Mouse (Mus musculus): ENCODE data around the gene Npepps.
"Not testable (repeated sequence)": the region's sequence is repeated elsewhere in the genome, so short reads cannot be mapped to it uniquely, and the experiment has no call there.

Gene Npepps

GRCm38 (mm10) chr11:97232436-97232835, 48.0 kb downstream of the Npepps start:
- no peak for DNase-seq

DNA sequence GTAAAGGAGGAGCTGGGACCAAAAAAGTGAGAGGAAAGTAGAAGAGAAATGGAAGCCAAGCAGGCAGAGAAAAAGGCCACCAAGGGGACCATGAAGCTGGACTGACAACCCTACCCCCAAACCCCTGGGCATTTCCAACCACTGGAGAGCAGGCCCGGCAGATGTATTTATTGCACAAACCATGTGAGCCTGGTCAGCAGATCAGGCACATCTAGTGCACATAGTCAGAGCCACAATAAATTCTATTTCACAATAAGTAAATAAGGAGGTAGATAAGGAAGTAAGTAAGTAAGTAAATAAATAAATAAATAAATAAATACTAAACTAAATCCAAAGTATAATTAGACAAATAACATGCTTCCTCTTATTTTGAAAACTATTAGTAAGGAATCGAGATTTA, 51.0 kb downstream of the Npepps start:
- no peak for DNase-seq

GRCm38 (mm10) chr11:97228985-97229384, 51.5 kb downstream of the Npepps start:
- DNase-seq, result no peak

DNA sequence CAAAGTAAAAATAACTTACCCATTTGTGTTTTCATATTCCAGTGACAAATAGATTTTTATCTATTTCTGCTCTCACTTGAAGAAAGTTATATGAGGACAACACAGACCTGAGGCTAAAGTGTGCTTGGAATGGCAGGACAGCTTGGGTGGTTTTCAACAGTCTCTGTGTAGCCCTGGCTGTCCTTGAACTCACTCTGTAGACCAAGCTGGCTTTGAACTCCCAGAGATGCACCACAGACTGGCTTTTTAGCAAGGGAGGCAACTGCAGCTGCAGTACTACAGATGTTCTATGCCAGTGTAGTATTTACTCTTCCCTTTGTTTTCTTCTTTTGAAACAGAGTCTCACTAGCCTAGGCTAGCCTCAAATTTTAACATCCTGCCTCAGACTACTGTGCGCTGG, 54.3 kb downstream of the Npepps start:
- no peak for DNase-seq

- DNase-seq, result no peak
Measured at GRCm38 (mm10) chr11:97223485-97223884, 57.0 kb downstream of the Npepps start.

- no peak for DNase-seq
Measured at GRCm38 (mm10) chr11:97221611-97222010, 58.8 kb downstream of the Npepps start.

GRCm38 (mm10) chr11:97220211-97220610, 60.2 kb downstream of the Npepps start:
- DNase-seq, result no peak

DNA sequence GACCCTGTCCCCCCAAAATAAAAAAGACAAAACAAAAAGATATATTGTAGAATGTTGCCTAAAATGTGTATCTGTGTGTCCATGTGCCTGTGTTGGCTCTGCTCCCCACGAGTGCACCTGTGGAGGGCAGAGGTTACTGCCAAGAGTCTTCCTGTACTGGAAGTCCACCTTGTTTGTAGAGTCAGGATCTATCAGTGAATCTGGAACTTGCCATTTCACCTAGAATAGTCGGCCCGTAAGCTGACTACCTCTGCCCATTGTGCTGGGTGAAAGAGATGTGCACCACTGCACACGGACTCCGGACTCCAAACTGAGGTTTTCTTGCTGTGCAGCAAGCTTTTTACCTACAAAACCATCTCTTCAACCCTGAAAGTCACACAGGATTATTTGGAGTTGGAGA, 66.0 kb downstream of the Npepps start:
- DNase-seq, result no peak

DNA sequence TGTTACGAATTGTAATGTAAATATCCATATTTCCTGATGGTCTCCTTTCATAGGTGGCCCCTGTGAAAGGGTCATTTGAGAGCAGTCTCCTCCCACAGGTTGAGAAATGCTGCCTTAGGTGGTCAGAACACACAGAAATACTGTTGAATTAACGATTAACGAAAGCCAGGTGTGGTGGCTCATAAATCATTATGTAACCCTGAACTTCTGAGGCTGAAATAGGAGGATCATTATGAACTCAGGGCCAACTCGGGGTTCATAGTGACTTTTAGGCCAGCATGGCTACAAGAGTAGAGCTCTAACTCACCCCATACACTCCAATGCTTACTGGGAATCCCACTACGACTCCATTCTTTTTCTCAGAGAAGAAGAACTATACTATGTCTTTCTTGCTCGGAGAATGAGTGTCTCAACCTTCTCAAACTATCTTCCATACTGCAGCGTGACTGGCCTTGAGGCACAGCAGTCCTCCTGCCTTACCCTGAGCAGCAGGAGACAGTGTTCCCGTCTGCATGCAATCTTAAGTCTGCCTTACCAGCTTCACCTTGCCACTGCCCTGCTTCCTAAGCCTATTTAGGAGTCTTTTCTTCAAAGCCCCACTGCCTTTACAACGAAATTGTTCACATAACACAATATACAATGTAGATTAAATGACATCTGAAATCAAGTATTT, 69.6 kb downstream of the Npepps start:
- peak; percentile 32 for DNase-seq

DNA sequence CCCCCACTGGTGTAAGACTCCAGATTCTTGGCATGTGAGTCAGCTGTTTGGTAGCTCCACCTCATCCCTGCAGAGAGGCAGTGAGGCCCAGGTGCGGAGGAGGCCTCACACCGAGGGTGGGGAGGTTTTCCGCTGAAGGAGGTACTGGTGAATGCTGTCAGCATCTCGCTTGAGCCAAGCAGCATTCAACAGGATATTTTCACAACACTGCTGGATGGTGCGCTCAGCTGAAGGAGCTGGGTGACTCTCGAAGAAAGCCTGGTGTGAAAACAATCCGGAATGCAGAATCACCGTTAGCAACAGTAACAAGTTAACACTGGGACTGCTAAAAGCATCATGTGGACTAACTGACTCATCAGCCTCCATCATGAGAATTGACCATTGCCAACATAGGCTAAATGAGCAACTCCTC, 73.4 kb downstream of the Npepps start:
- no peak for DNase-seq

DNA sequence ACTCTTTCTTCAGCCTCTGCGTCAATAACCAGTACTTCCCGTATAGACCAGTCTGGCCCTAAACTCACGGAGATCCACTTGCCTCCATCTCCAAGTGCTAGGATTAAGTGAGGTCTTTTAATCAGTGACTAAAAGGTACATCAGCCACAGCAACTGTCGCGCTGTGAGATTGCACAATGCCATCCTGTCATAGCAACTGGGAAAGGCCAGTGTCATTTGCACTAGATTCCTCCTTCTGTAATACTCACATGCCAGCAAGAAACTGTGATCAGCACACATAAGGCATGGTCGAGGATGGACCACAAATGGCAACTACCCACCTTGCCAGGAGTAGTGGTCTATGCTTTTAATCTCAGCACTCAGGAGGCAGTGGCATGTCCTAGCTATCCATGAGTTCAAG, 80.9 kb downstream of the Npepps start:
- DNase-seq, result no peak

DNA sequence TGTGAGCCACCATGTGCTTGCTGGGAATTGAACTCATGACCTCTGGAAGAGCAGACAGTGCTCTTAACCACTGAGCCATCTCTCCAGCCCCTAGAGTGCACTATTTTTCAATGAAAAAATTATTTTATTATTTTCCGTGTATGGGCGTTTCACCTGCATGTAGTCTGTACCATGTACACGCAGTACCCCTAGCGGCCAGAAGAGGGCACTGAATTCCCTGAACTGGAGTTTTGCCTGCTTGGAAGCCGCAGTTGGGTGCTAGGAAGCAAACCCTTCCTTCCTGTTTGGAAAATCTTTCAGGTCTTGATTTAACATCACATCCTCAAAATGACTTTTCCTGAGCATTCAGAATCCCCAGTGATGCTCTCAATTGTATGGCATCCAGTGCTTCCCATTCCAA, 81.8 kb downstream of the Npepps start:
- DNase-seq, result peak; percentile 54

GRCm38 (mm10) chr11:97197021-97197420, 83.4 kb downstream of the Npepps start:
- DNase-seq, result no peak

DNA sequence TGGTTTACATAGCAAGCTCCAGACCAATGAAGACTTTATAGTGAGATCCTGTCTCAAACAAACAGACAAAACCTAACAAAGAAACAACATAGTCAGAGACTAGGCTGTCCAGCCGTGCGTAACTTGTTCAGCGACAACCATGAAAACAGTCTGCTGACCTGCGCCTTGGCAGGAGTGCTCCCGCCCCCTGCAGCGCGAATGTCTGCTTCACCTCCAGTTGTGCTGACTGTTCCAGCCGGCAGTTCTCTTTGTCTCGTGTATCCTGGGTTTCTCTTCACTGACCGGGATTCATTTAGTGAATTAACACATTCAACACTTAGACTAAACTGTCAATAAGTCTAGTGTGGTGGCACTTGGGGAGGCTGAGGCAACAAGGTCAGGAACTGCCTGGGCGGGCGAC, 83.9 kb downstream of the Npepps start:
- DNase-seq, result no peak

- DNase-seq, result no peak
Measured at GRCm38 (mm10) chr11:97192621-97192951, 87.9 kb downstream of the Npepps start.

GRCm38 (mm10) chr11:97191915-97192620, 88.4 kb downstream of the Npepps start:
- DNase-seq, result no peak

DNA sequence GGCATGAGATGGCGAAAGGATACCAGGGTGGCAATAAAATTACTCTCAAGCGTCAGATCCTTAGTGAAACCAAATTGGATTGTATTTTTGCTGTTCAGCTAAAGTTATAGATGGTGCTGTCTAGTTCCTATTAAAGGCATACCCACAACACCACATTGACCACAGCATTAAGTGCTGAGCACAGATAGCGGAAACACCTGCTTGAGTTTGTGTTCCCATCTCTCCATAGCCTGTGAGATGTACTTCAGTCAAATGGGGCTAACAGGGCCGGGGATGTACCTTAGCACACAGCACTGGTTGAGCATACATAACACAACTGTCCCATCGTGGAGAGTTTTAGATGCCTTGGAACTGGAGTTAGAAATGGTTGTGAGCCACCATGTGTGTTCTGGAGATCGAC, 89.4 kb downstream of the Npepps start:
- DNase-seq, result no peak

DNA sequence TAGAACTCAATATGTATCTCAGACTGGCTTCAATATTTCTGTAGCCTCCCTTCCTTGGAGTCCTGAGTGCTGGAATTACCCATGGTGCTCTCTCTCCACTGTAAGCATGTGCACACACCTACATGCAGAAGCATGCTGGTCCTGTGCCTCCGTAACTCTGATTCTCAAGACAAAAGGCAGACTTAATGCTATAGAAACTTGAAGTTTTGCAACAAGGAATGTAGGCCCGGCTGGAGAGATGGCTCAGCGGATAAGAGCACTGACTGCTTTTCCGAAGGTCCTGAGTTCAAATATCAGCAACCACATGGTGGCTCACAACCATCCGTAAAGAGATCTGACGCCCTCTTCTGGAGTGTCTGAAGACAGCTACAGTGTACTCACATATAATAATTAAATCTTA, 90.8 kb downstream of the Npepps start:
- DNase-seq, result not testable (repeated sequence)

GRCm38 (mm10) chr11:97189231-97189630, 91.2 kb downstream of the Npepps start:
- no peak for DNase-seq

DNA sequence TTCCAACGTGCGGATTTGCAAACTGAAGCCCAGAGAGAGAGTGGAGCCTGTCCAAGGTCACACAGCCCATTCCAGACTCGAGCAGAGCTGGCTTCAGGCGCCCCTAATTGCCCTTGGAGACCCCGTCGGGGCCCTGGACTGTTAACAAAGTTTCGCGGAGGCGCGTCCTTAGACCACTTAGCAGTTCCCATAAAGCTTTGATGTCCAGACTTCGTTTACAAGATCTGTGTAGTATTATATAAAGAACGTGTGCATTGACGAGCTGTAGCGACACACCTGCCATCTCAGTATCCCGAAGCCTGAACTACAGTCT, 91.8 kb downstream of the Npepps start:
- DNase-seq, result no peak

GRCm38 (mm10) chr11:97187764-97188642, 92.4 kb downstream of the Npepps start, which contains the start of gene Kpnb1:
TSS of gene Kpnb1 (minus strand) at chr11:97187881.
- peak; percentile 100 for DNase-seq

GRCm38 (mm10) chr11:97186947-97187763, 93.3 kb downstream of the Npepps start:
- DNase-seq, result peak; percentile 98

Data from embryo, embryonic 11 days (tissue).